Mouse (Mus musculus) mesoderm, embryonic 11.5 days (tissue): ENCODE results near the gene Tmem150b.

Experiments
- DNase-seq: peaks from one replicate; pipeline ENCODE4 v3.0.0-alpha.2; 2012; ENCODE audit warnings: low read depth, low spot score

Gene Tmem150b

GRCm38 (mm10) chr7:4663742-4664141 lies 61.3 kb downstream of the Tmem150b start:
- no peak for DNase-seq

DNA sequence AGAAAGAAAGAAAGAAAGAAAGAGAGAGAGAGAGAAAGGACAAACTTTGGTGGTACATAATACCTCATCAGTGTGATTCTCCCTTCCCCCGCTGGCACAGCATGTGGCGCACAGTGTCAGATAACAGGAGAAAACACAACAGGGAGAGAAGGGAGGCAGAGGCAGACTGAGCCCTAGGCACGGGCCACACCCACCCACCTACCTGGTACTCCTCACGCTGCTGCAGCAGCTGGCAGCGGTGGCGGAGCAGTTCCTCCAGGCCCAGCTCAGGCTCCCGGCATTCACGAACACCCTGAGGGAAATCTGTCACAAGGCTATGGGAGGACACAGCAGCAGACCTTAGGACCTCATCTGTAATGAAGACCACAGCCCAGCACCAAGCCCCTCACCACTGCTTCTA lies 61.9 kb downstream of the Tmem150b start:
- no peak for DNase-seq

- DNase-seq, result no peak
Observed at GRCm38 (mm10) chr7:4659911-4660443, 65.1 kb downstream of the Tmem150b start.

DNA sequence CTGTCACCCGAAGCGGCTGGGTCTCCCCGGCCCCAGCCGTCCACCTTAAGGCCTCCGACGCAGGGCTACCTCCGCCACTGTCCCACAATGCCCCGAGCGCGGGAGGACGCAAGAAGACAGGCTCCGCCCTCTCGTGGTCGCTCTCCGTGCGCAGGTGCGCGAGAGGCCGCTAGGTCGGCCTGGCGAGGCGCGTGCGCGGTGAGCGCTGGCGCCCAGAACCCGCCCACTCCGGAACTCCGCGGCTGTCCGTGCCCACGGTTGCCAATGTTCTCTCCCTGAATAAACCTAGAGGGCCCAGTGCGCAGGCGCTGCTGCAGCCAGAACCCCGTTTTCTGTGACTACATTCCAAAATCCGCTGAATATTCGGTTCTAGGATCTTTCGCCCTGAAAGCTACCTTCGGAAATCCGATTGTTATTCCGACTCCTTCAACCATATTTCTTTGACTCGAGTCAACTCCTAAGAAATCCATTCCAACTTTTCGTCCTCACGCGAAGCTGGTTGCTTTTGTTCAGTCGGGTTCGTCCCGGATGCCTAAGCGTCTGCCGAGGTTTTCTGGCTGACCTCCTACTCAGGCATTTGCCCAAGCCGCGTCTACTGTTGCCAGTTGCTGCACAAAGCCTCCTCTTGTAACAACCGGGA lies 66.0 kb downstream of the Tmem150b start, which contains the start of gene Ppp6r1:
TSS of gene Ppp6r1 (minus strand) at position 108 of the 640 bp plus-strand sequence.
- peak; percentile 98 for DNase-seq

DNA sequence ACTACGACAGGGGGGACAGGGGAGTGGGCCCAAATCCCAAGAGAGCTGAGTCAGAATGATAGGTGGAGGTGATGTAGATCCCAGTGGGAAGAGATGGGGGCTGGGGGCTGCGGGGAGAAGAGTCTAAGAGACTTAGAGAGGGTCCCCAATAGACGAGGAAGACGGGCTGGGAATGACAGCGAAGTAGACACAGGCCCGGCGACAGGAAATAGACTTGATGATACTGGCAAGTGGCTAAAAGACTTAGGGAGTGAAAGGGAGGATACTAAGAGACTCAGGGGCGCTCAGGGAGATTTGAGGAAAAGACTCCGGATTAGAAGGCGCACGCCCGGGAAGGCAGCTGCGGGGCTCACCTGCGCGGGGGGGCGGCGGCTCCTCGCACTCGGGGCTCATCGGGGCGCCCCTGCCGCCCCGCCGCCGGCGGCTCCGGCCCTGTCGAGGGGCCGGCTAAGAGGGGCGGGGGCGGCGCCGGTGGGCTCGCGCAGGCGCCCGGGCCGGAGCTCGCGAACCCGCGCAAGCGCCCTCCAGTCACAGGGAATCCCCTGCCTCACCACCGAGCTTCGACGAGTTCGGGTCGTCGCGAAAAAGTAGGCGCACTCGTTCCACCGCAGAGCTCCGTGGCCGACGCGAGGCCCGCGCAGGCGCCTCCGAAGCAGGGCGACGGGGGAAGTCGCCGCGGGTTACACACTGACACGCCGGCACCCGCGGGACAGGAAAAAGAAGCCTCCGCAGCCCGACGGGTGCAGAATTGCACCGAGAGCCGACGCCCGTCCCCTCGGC lies 66.7 kb downstream of the Tmem150b start:
- peak; percentile 55 for DNase-seq

DNA sequence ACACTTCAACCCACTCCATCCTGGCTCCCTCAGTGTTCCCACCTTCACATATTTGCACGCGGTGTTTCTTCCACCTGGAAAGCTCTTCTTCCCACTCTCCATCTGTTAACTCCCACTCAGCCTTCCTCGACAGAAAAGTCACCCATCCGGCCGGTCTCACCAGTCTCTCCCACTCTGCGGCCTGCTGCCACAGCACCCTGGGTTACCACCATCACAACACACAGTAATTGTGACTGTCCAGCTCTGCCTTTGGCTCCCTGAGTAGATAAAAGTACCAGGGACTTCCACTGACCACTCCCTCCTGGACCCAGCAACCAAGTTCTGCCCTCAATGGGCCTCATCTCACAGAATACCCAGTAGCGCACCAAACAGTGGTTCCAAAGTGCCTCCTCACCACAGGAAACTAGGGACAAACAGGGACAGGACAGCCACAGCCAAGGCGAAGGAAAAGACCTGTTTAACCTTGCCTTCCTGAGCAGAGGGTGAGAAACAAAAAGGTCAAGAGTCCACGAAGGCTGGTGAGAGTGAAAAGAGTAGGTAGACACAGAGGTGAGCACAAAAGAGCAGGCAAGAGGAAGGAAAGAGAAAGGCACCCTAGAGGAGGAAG lies 67.4 kb downstream of the Tmem150b start:
- no peak for DNase-seq
